Mouse (Mus musculus) forebrain, embryonic 15.5 days (tissue): ENCODE data around the gene Olfr329-ps. TPM values are rescaled to one million over a fixed set of nuclear protein-coding genes. Genes with fewer than 3 reads are reported as not detected.
"Not testable (repeated sequence)": the region's sequence is repeated elsewhere in the genome, so short reads cannot be mapped to it uniquely, and the experiment has no call there.

Source experiments
- ATAC-seq: fragments of 200-750 bp; cut with Nextera tagmentation; replicated peaks from 2 replicates; pipeline ENCODE4 v1.8.0; 2017; ENCODE audit warnings: mild to moderate bottlenecking, moderate TSS enrichment, moderate library complexity
- H3K27ac ChIP-seq: fragments of 300-500 bp; sonication (generic); replicated peaks from 2 replicates; pipeline ENCODE4 v1.5.1; 2015; ENCODE audit warnings: mild to moderate bottlenecking, inconsistent platforms
- H3K27me3 ChIP-seq: fragments of 300-500 bp; sonication (generic); 2 replicates; pipeline ENCODE4 v1.6.1; 2015; ENCODE audit warnings: inconsistent platforms
- H3K36me3 ChIP-seq: fragments of 300-500 bp; sonication (generic); 2 replicates; pipeline ENCODE4 v1.6.1; 2015; ENCODE audit warnings: mild to moderate bottlenecking, inconsistent platforms
- H3K4me1 ChIP-seq: fragments of 300-500 bp; sonication (generic); 2 replicates; pipeline ENCODE4 v1.6.1; 2015; ENCODE audit warnings: inconsistent platforms
- H3K4me2 ChIP-seq: fragments of 300-500 bp; sonication (generic); replicated peaks from 2 replicates; pipeline ENCODE4 v1.6.1; 2015; ENCODE audit warnings: mild to moderate bottlenecking, inconsistent platforms
- H3K4me3 ChIP-seq: fragments of 300-500 bp; sonication (generic); 2 replicates; pipeline ENCODE4 v1.5.1; 2015; ENCODE audit warnings: mild to moderate bottlenecking, inconsistent platforms
- H3K9ac ChIP-seq: fragments of 300-500 bp; sonication (generic); replicated peaks from 2 replicates; pipeline ENCODE4 v1.6.1; 2015; ENCODE audit warnings: mild to moderate bottlenecking, inconsistent platforms
- H3K9me3 ChIP-seq: fragments of 300-500 bp; sonication (generic); 2 replicates; pipeline ENCODE4 v1.6.1; 2016; ENCODE audit warnings: inconsistent platforms
- WGBS: fragments of 180-500 bp; shearing (Covaris S2); methylation state at CpG from one replicate; pipeline ENCODE4 v1.1.7; 2015; ENCODE audit warnings: mixed read lengths; 5-methylcytosine and 5-hydroxymethylcytosine counted together
- polyA plus RNA-seq: library from polyadenylated mRNA; unstranded; fragments of >200 nt; fragmentation: Nextera tagmentation; extraction: Ambion mirVana; gene quantifications from 2 replicates; pipeline ENCODE4 v1.2.1, GENCODE M21; 2015

Olfr329-ps gene
- polyA plus RNA-seq, 1 experiment from 2014 or later: not detected

DNA sequence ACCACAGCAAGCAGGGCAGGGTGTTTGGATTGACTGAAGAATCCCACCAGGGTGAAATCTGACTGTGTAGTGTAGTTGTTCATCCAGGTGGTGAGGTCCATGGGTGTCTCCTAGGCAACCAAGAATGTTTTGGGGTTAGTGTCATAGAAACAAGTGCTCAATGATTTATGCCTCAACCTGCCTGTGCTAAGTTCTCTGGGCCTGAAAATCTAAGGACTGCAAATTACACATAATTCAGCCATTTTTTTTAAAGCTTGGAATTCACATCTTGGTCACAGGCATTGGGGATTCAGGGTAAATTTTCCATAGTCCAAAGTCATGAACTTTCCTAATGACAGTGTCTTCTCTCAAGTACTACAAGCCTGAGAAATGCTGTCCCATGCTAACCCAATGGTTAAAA is 43.8 kb downstream of the Olfr329-ps start, which contains the start of gene Olfr331:
TSS of gene Olfr331 (minus strand) at position 101 of the 400 bp plus-strand sequence.
- H3K4me1 ChIP-seq, ATAC-seq: not testable (repeated sequence)

DNA sequence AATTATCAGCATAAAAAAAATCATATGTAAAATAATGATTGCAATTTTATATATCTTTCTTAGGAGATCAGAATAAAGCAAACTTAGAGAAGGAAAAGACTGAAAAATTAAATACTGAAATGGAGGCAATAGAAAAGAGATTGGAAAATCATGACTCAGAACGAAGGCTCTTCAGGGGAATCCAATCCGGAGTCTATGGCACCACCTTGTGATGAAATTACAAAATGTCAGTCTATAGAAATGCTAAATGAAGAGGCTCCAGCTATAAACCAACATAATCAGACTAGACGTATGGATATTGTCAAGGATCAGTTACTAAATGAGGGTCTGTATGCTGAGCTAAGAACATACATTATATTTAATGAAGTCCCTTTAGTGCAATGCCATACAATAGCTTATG is 46.9 kb downstream of the Olfr329-ps start:
- ATAC-seq: no peak
- 51% methylated on average over 3 of the region's 3 CpGs for WGBS

More for the DNA sequence above, 43.8 kb downstream of the Olfr329-ps start, which contains the start of gene Olfr331:
- not testable (repeated sequence) for H3K36me3 ChIP-seq, H3K9me3 ChIP-seq, H3K27ac ChIP-seq, H3K9ac ChIP-seq, H3K4me2 ChIP-seq, H3K4me3 ChIP-seq, H3K27me3 ChIP-seq

DNA sequence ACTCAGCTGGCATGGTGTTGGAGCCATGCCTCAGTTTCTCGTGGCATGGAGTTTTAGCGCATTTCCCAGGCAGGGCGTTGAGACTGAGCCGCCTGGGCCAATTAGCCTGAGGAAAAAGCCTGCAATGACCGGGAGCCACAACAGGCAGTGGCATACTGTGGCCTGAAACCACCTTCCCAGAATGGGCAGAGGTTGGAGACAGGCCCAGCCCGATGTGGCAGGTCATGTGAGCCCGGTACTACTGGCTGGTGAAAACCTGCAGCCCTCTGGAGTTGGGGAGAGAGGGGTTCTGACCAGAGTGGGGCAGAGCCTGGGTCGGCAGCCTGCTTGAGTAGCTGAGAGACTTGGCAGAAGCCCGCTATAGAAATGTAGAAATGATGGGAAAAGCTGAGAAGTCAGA is 47.5 kb downstream of the Olfr329-ps start:
- 82% methylated on average over 9 of the region's 9 CpGs for WGBS

More for the DNA sequence above, 46.9 kb downstream of the Olfr329-ps start:
- H3K27me3 ChIP-seq: no peaks in the 10 kb centered on the region
- no peak overlapping the region for H3K9ac ChIP-seq
- no peaks in the 10 kb centered on the region for H3K4me1 ChIP-seq
- H3K27ac ChIP-seq: no peak overlapping the region
- no peaks in the 10 kb centered on the region for H3K36me3 ChIP-seq
- H3K9me3 ChIP-seq: no peaks in the 10 kb centered on the region
- H3K4me3 ChIP-seq: no peak overlapping the region
- H3K4me2 ChIP-seq: no peak overlapping the region

GRCm38 (mm10) chr11:58492455-58492854 is 53.8 kb downstream of the Olfr329-ps start, which contains the start of gene Olfr332:
TSS of gene Olfr332 (minus strand) at chr11:58492555.
- Histone ChIP-seq H3K4me3 (no peak within 1 kb of the TSS), H3K4me2 (no peak within 1 kb of the TSS), H3K27me3 (no peaks in the 10 kb centered on the region), H3K4me1 (no peaks in the 10 kb centered on the region), H3K27ac (no peak within 1 kb of the TSS), H3K9ac (no peak within 1 kb of the TSS), H3K36me3 (no peaks in the 10 kb centered on the region), H3K9me3 (no peaks in the 10 kb centered on the region)
- WGBS: 78% methylated on average over 2 of the region's 2 CpGs
- ATAC-seq: no peak

More for the DNA sequence above, 47.5 kb downstream of the Olfr329-ps start:
- no peaks in the 10 kb centered on the region for H3K36me3 ChIP-seq
- H3K27ac ChIP-seq: no peak overlapping the region
- H3K4me1 ChIP-seq: no peaks in the 10 kb centered on the region
- H3K9ac ChIP-seq: no peak overlapping the region
- H3K27me3 ChIP-seq: no peaks in the 10 kb centered on the region
- H3K4me3 ChIP-seq: no peak overlapping the region
- no peak overlapping the region for H3K4me2 ChIP-seq
- ATAC-seq: no peak
- no peaks in the 10 kb centered on the region for H3K9me3 ChIP-seq

Other genes starting within 250 kb of the Olfr329-ps start
- gene Zfp692, start 239.4 kb downstream of the Olfr329-ps start, polyA plus RNA-seq: 34.0 and 34.3 TPM in 2 replicates
- 39.0 and 40.6 TPM in 2 replicates for gene Zfp672, start 216.1 kb downstream of the Olfr329-ps start, polyA plus RNA-seq
- gene Sh3bp5l, start 215.7 kb downstream of the Olfr329-ps start, polyA plus RNA-seq: 50.7 and 54.9 TPM in 2 replicates
- 0.15 TPM in 1 of 2 replicates, not detected in the other for gene Lypd8, start 167.4 kb downstream of the Olfr329-ps start, polyA plus RNA-seq
- not detected in 2 replicates for gene 1810065E05Rik, start 125.3 kb downstream of the Olfr329-ps start, polyA plus RNA-seq
- not detected in 2 replicates for gene Gm12253, start 113.9 kb downstream of the Olfr329-ps start, polyA plus RNA-seq
- not detected in 2 replicates for gene Lypd9, start 93.5 kb downstream of the Olfr329-ps start, polyA plus RNA-seq
- not detected in 2 replicates for gene Olfr30, start 84.2 kb downstream of the Olfr329-ps start, polyA plus RNA-seq
- gene Olfr332, start 53.9 kb downstream of the Olfr329-ps start, polyA plus RNA-seq: not detected in 2 replicates
- not detected in 2 replicates for gene Olfr331, start 43.9 kb downstream of the Olfr329-ps start, polyA plus RNA-seq
- gene Olfr330, start 11.6 kb downstream of the Olfr329-ps start, polyA plus RNA-seq: not detected in 2 replicates
- 0.10 TPM in 1 of 2 replicates, not detected in the other for gene Olfr328, start 9.2 kb upstream of the Olfr329-ps start, polyA plus RNA-seq
- gene Olfr224, start 24.1 kb upstream of the Olfr329-ps start, polyA plus RNA-seq: not detected in 2 replicates
- not detected in 2 replicates for gene Olfr325, start 31.3 kb upstream of the Olfr329-ps start, polyA plus RNA-seq
- not detected in 2 replicates for gene Olfr324, start 48.7 kb upstream of the Olfr329-ps start, polyA plus RNA-seq
- not detected in 2 replicates for gene 2210407C18Rik, start 69.7 kb upstream of the Olfr329-ps start, polyA plus RNA-seq
- gene Olfr323, start 84.1 kb upstream of the Olfr329-ps start, polyA plus RNA-seq: not detected in 2 replicates
- gene Trim58, start 94.0 kb upstream of the Olfr329-ps start, polyA plus RNA-seq: not detected in 2 replicates
- gene Olfr322, start 112.4 kb upstream of the Olfr329-ps start, polyA plus RNA-seq: not detected in 2 replicates
- gene Olfr320, start 134.7 kb upstream of the Olfr329-ps start, polyA plus RNA-seq: not detected in 2 replicates
- gene Olfr319, start 152.7 kb upstream of the Olfr329-ps start, polyA plus RNA-seq: 0.19 TPM in 1 of 2 replicates, not detected in the other
- not detected in 2 replicates for gene Olfr318, start 177.6 kb upstream of the Olfr329-ps start, polyA plus RNA-seq
- 0.06 and 0.10 TPM in 2 replicates for gene Olfr317, start 192.8 kb upstream of the Olfr329-ps start, polyA plus RNA-seq
- 0.08 TPM in 1 of 2 replicates, not detected in the other for gene Olfr316, start 206.3 kb upstream of the Olfr329-ps start, polyA plus RNA-seq
- gene Olfr315, start 226.8 kb upstream of the Olfr329-ps start, polyA plus RNA-seq: not detected in 2 replicates
- not detected in 2 replicates for gene Olfr314, start 236.5 kb upstream of the Olfr329-ps start, polyA plus RNA-seq